Mouse (Mus musculus): ENCODE data around the gene Mllt11. TPM values are rescaled to one million over a fixed set of nuclear protein-coding genes. Genes with fewer than 3 reads are reported as not detected.

Mllt11 gene
- polyA plus RNA-seq, 1 experiment from 2014 or later, result 12.0 TPM

DNA sequence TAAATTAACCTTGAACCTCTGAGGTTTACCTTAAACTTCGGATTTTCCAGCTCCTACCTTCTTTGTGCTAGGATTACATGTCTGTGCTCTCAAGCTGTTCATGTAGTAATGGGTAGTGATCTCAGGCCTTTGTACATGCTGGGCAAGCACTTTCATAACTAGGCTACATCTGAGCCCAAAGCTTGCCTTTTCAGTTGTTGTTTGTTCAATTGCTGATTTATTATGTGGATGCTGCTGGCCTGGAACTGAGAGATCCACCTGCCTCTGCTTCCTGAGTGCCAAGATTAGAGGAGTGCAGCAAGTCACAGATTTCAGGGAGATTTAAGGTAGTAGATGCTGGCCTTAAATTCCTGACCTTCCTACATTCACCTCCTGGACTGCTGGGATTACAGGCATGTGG is 32.9 kb downstream of the Mllt11 start:
- H3K4me1 ChIP-seq, result no peaks in the 10 kb centered on the region
- no peak overlapping the region for H3K27ac ChIP-seq
- no peak for DNase-seq (ENCODE audit: low spot score)
- H3K36me3 ChIP-seq, result peaks cover 98% of the 10 kb centered on the region
- 80% methylated on average over 1 of the region's 1 CpGs for WGBS
- no peaks in the 10 kb centered on the region for H3K27me3 ChIP-seq (ENCODE audit: low read depth, poor library complexity, severe bottlenecking)
- no peaks in the 10 kb centered on the region for H3K9me3 ChIP-seq (replicated peaks)
- H3K4me3 ChIP-seq, result no peak overlapping the region

DNA sequence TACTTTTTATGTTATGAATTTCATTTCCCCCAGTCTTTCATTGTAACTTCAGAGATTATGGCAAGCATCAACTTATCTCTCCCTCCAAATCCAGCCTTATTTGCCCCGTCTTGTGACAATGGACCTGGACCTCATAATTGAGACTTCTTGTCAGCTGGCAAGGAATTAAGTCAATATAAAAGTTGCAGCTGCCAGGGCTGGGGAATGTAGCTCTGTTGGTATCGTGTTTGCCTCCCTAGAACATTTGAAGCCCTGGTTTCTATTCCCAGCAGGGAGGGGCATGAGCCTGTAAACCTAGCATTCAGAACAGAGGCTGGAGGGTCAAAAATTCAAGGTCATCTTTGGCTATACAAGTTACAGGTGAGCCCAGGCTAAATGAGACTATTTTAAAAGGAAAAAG is 36.2 kb downstream of the Mllt11 start:
- H3K27me3 ChIP-seq (ENCODE audit: low read depth, poor library complexity, severe bottlenecking), result no peaks in the 10 kb centered on the region
- H3K9me3 ChIP-seq (replicated peaks), result no peaks in the 10 kb centered on the region
- no peak for DNase-seq (ENCODE audit: low spot score)
- WGBS, result 95% methylated on average over 2 of the region's 2 CpGs
- no peaks in the 10 kb centered on the region for H3K4me1 ChIP-seq
- H3K4me3 ChIP-seq, result no peak overlapping the region
- H3K27ac ChIP-seq, result no peak overlapping the region
- H3K36me3 ChIP-seq, result peaks cover 84% of the 10 kb centered on the region

DNA sequence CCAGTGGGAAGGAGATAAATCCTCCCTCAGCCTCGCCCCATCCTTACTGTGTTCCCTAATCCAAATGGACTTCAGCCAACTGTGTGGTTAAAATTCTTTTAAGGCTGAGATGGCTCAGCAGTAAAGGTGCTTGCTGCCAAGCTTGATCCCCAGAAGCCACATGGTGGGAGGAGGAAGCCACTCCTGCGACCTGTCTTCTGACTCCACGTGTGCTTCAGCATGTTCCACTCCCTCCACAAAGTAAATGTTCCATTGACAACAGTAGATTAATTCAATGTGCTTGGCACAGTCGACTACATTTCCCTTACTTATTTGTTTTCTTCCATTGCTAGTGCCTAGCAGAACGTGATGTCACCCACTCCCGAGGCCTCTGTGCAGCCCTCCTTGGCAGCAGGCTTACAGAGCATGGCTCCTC is 37.2 kb downstream of the Mllt11 start:
- Histone ChIP-seq H3K36me3 (peaks cover 82% of the 10 kb centered on the region), H3K27ac (no peak overlapping the region), H3K4me1 (no peaks in the 10 kb centered on the region), H3K27me3 (ENCODE audit: low read depth, poor library complexity, severe bottlenecking) (no peaks in the 10 kb centered on the region), H3K9me3 (replicated peaks) (no peaks in the 10 kb centered on the region), H3K4me3 (no peak overlapping the region)
- 86% methylated on average over 6 of the region's 6 CpGs for WGBS
- DNase-seq (ENCODE audit: low spot score), result no peak

DNA sequence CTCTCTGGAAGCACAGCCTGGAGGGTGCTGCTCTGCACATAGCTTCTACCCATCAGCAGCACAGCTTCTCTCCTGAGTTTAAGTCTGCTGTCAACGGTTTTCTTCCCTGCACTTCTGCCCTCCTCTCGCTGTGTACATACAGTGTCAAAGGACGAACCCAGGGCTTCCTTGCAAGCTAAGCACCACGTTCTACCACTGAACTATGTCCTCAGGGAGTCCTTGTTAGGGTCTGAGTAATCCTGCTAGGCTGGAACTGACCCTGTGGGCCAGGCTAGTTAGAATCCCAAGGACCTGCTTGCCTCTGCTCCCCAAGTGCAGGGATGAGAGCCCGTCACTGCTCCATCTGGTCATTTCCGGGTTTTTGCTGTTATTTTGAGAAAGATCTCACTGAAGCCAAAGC is 45.1 kb downstream of the Mllt11 start:
- WGBS, result 93% methylated on average over 6 of the region's 6 CpGs
- Histone ChIP-seq H3K27me3 (ENCODE audit: low read depth, poor library complexity, severe bottlenecking) (no peaks in the 10 kb centered on the region), H3K27ac (no peak overlapping the region), H3K4me3 (no peak overlapping the region), H3K9me3 (replicated peaks) (no peaks in the 10 kb centered on the region), H3K4me1 (no peaks in the 10 kb centered on the region), H3K36me3 (peaks cover 88% of the 10 kb centered on the region)
- DNase-seq (ENCODE audit: low spot score), result no peak

DNA sequence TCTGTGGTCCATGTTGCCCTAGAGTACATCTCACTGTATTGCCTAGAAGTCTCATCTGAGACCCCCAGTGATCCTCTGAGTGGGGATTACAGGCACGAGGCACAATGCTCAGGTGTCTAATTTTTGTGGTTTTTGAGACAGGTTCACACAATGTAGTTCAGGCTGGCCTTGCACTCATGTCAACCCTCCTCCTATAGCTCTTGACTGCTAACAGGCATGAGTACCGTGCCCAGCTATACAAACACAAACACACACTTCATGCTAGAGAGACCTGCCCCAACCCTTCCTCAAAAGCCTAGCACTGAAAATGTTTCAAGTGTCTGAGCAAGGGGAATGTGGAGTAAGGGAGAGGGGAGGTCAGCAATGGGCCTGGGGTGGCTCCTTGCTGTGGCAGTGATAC is 45.9 kb downstream of the Mllt11 start:
- no peaks in the 10 kb centered on the region for H3K27me3 ChIP-seq (ENCODE audit: low read depth, poor library complexity, severe bottlenecking)
- H3K27ac ChIP-seq, result no peak overlapping the region
- 89% methylated on average over 2 of the region's 2 CpGs for WGBS
- H3K4me1 ChIP-seq, result no peaks in the 10 kb centered on the region
- H3K36me3 ChIP-seq, result peaks cover 89% of the 10 kb centered on the region
- no peak for DNase-seq (ENCODE audit: low spot score)
- no peak overlapping the region for H3K4me3 ChIP-seq
- H3K9me3 ChIP-seq (replicated peaks), result no peaks in the 10 kb centered on the region

DNA sequence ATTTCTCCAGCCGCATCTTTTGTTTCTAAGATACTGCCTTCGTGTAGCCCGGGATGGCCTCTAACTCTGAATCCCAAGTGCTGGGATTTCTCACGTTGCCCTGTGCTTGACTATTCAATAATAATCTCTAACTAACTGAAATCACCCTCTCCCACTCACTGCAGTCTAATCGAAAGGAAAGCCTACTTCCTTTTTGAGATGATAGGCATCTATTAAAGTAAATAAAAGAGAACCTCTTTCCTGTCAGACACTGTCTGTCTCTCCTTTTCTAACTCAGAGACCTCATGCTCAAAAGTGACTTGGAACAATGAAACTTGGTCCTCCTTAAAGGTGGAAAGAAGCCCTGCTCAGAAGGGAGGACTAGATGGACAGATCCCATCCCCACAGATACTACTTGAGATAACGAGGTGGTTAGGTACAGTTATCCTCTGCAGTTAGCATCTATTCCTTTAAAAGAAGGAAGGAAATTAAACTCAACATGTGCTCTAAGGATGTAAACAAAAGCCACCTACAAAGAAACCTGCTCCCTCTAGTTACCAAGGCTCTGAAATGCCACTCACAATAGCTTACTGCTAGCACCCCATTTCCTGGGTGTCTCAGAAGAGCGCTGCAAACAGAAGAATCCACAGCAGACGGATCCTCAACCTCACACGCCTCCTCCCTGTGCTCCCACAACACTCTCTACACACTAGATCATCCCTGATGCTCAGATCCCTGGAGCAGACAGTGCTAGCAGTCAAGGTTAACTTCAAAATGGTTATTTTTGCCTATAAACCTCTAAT is 47.0 kb downstream of the Mllt11 start:
- Histone ChIP-seq H3K4me3 (no peak overlapping the region), H3K9me3 (replicated peaks) (no peaks in the 10 kb centered on the region), H3K4me1 (no peaks in the 10 kb centered on the region), H3K36me3 (peaks cover 85% of the 10 kb centered on the region), H3K27me3 (ENCODE audit: low read depth, poor library complexity, severe bottlenecking) (no peaks in the 10 kb centered on the region), H3K27ac (no peak overlapping the region)
- DNase-seq (ENCODE audit: low spot score), result no peak
- 92% methylated on average over 9 of the region's 9 CpGs for WGBS

DNA sequence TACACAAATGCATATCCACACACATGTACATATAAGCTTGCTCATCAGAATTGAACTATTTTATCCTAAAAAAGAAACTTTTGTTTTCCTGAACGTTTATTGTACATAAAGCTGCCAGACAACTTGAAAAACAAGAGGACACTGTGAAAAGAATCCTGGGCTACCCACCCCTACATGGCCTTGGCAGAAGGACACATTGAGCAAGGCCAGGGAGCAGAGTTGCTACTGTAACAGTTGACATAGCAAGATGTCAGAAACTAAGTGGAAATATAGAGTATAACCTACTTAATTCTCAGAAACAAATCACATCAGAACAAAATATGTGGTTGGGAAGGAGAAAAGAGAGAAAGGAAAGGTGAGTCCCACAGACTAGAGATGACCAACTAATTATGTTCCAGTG is 50.1 kb downstream of the Mllt11 start:
- Histone ChIP-seq H3K27me3 (ENCODE audit: low read depth, poor library complexity, severe bottlenecking) (no peaks in the 10 kb centered on the region), H3K4me1 (no peaks in the 10 kb centered on the region), H3K27ac (no peak overlapping the region), H3K36me3 (peaks cover 54% of the 10 kb centered on the region), H3K4me3 (no peak overlapping the region), H3K9me3 (replicated peaks) (no peaks in the 10 kb centered on the region)
- no peak for DNase-seq (ENCODE audit: low spot score)
- WGBS, result 72% methylated on average over 1 of the region's 1 CpGs

DNA sequence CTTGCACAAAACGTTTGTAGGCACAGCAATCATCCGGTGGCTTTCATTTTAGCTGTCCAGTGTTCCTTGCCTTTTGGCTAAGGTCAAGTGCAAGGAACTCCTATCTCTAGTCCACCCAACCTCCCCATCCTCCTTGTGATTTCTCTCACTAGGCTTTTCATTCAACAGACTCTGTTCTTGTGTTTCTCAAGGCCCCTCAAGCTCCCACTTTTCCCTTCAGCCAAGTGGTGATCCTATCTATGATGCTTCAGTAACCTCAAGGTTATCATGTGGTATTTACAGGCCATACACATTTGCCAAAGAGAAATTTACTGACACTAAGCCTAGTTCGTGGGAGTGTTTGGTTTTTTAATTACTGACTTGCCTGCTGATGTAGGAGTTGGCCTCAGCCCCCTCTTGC is 52.1 kb downstream of the Mllt11 start:
- 72% methylated on average over 3 of the region's 3 CpGs for WGBS
- Histone ChIP-seq H3K4me1 (no peaks in the 10 kb centered on the region), H3K27me3 (ENCODE audit: low read depth, poor library complexity, severe bottlenecking) (peaks cover 4% of the 10 kb centered on the region; the same call in 1 of the 2 replicates), H3K4me3 (no peak overlapping the region), H3K9me3 (replicated peaks) (no peaks in the 10 kb centered on the region), H3K36me3 (peaks cover 35% of the 10 kb centered on the region), H3K27ac (no peak overlapping the region)
- no peak for DNase-seq (ENCODE audit: low spot score)

DNA sequence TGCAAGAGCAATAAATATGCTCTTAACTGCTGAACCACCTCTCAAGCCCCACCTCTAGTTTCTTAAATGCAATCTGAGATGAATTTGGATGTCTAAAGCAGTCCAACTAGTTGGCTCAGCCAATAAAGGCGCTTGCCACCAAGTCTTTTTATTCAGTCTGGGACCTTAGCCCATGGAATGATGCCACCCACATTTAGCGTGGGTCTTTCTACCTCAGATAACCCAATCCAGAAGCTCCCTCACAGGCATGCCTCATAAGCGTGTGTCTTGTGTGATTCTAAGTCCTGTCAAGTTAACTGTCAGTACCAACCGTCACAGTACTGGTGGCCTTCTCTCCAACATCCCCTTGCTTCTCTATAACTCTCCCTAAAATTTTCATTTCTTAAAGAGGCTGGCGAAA is 53.0 kb downstream of the Mllt11 start:
- peaks cover 27% of the 10 kb centered on the region for H3K36me3 ChIP-seq
- no peak for DNase-seq (ENCODE audit: low spot score)
- no peak overlapping the region for H3K27ac ChIP-seq
- H3K4me1 ChIP-seq, result peaks cover 3% of the 10 kb centered on the region
- no peaks in the 10 kb centered on the region for H3K9me3 ChIP-seq (replicated peaks)
- no peak overlapping the region for H3K4me3 ChIP-seq
- peaks cover 13% of the 10 kb centered on the region for H3K27me3 ChIP-seq (ENCODE audit: low read depth, poor library complexity, severe bottlenecking)
- 87% methylated on average over 5 of the region's 5 CpGs for WGBS

DNA sequence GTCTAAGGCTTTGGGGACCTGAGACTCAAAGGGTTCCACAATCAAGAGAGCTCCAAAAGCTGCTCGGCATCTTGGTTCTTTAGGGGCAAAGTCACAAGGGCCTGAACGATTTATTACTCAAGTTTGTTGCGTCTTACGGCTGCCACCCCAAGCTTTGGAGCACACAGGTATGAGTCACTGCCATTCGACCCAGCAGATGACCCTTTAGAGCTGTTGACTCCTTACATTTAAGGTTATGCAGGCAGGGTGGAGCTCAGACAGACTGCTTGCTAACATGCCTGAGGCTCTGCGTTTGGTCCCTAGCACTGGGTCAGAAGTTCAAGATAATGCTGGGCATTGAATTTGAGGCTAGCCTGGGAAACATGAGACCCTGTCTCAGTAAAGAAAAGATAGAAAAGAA is 54.4 kb downstream of the Mllt11 start:
- DNase-seq (ENCODE audit: low spot score), result no peak
- no peaks in the 10 kb centered on the region for H3K9me3 ChIP-seq (replicated peaks)
- peaks cover 25% of the 10 kb centered on the region for H3K36me3 ChIP-seq
- H3K4me3 ChIP-seq, result no peak overlapping the region
- H3K27ac ChIP-seq, result no peak overlapping the region
- peaks cover 26% of the 10 kb centered on the region for H3K27me3 ChIP-seq (ENCODE audit: low read depth, poor library complexity, severe bottlenecking)
- 72% methylated on average over 6 of the region's 6 CpGs for WGBS
- peaks cover 16% of the 10 kb centered on the region for H3K4me1 ChIP-seq

DNA sequence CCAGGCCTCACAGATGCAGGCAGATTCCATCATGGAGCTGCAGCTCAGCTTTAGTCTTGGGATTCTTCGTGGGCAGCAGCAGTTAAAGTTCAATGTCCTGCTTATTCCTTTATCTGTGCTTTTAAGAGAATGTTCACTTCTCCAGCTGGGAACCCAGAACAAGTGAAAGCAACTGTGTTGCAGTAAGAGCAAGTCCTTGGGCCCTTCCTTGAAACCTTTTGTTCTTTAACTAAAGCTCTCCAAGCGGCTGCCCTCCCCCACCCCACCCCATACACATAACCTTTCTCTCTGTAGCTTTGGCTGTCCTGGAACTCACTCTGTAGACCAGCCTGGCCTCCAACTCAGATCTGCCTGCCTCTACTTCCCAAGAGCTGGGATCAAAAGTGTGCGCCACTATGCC is 55.5 kb downstream of the Mllt11 start:
- WGBS, result 74% methylated on average over 3 of the region's 3 CpGs
- Histone ChIP-seq H3K27me3 (ENCODE audit: low read depth, poor library complexity, severe bottlenecking) (peaks cover 37% of the 10 kb centered on the region), H3K4me3 (no peak overlapping the region), H3K36me3 (peaks cover 30% of the 10 kb centered on the region), H3K27ac (no peak overlapping the region), H3K9me3 (replicated peaks) (no peaks in the 10 kb centered on the region), H3K4me1 (peaks cover 22% of the 10 kb centered on the region)
- no peak for DNase-seq (ENCODE audit: low spot score)

DNA sequence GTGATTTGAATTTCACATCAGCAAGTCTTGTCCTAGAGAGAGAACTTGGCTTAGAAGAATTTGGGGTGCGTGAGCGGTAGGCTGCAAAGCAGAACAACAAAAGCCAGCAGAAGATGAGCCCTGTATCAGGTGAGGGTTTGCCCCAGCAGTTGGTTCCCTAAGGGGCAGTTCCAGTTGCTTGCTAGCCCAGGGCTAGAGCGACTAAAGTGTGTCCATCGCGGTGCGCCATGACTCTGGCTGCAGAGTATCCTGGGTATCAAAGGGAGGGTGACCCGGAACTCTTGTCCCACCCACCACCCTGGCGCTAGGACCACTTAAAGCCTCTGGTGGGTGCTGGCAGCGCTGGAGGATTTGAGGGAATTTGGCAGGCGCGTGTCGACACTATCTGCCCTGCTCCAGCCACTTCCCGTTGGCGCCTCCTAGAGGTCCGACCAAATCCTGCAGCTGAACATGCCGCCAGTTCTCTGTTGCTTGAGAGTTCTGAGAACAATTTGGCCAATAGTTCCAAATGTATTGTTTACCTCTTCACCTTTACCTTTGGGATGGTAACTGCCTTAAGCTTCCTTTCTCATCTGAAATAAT is 57.9 kb downstream of the Mllt11 start:
- 2% methylated on average over 16 of the region's 16 CpGs for WGBS
- peaks cover 48% of the 10 kb centered on the region for H3K36me3 ChIP-seq
- H3K4me3 ChIP-seq, result peak overlapping the region; percentile 44
- peaks cover 22% of the 10 kb centered on the region for H3K4me1 ChIP-seq
- no peaks in the 10 kb centered on the region for H3K9me3 ChIP-seq (replicated peaks)
- H3K27ac ChIP-seq, result no peak overlapping the region; the same call in 1 of the 2 replicates
- H3K27me3 ChIP-seq (ENCODE audit: low read depth, poor library complexity, severe bottlenecking), result peaks cover 61% of the 10 kb centered on the region
- DNase-seq (ENCODE audit: low spot score), result peak; percentile 88

DNA sequence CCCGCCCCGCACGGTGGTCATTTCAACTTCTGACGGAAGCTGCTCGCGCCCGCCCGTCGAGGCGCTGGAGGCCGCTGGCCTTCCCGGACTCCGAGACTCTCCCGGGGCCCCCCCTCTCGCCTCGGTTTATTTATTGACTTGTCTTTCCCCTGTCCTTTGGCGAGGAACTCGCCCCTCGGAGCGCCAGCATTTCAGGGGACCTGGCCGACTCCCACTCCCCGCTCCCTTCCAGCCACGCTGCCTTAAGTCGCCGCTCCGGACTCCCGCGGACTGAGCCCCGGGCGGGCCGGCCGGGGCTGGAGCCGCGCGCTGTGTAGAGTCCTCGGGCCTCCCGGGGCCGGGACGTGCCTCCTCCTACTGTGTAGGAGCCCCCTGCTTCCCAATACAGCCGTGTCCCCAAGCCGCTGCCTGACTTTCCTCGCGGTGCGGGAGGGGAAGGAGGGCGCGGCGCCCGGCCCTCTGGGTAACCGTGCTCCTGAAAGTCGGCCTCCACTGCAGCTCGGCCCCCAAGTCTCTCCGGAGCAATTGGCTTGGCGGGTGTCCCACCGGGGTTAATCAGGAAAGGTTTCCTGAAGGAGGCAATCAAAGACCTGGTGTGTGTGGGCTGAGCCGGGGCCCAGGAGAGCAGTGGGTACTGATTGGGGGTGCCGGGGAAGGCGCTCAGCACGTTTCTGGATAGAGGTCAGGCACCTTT is 58.6 kb downstream of the Mllt11 start:
- Histone ChIP-seq H3K36me3 (peaks cover 55% of the 10 kb centered on the region), H3K9me3 (replicated peaks) (no peaks in the 10 kb centered on the region), H3K27ac (peak overlapping the region; percentile 59), H3K4me1 (peaks cover 22% of the 10 kb centered on the region), H3K27me3 (ENCODE audit: low read depth, poor library complexity, severe bottlenecking) (peaks cover 68% of the 10 kb centered on the region), H3K4me3 (peak overlapping the region; percentile 44)
- WGBS, result 3% methylated on average over 58 of the region's 58 CpGs
- DNase-seq (ENCODE audit: low spot score), result peak; percentile 66

All from limb, embryonic 10.5 days (tissue).